Mouse (Mus musculus): Measurements from ENCODE around the gene Agpat3.

Agpat3 gene

DNA sequence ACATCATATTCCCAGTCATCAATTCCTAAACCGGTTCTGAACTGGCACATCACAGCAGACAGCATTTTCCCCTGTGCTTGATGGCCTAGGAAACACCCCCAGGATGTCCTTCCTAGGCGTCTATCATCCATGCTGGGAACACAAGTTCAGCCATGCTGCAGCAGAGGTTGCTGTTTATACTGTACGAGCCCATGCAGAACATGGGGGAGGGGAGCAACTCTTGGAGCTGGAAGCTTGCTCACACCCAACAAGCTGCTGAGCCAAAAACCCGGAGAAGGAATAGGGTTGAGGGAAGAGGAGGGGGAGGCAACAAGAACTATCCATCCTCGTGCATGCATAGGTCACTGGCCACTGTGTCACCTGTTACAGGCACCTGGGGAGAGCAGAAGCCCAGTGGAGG, 92.0 kb downstream of the Agpat3 start:
- no peak for DNase-seq (ENCODE audit: low read depth, low spot score)

GRCm38 (mm10) chr10:78259702-78260101, 92.6 kb downstream of the Agpat3 start:
- DNase-seq (ENCODE audit: low read depth, low spot score): no peak

GRCm38 (mm10) chr10:78259230-78259629, 93.1 kb downstream of the Agpat3 start:
- no peak for DNase-seq (ENCODE audit: low read depth, low spot score)

DNA sequence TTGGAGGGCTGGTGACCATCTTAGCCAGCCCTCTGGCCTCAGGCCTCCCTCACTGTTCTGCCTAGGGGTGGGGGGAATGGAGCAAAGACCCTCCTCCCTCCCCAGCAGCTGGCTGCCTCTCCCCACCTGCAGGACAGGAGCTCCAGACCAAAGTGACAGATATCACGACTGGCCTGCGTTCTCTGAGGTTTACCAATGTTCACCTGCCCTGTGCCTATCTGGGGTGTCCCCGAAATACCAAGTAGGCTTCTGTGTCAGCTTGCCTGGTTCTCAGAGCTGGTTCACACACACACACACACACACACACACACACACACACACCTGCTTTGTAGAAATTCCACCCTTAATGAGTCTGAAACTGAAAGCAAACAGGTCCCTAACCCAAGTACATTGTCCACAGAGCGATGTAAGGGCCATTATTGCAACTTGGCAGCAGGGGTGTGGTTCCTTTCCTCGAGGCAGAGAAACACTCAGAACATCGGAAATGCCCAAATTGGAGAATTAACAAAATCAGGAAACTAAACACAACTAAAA, 94.1 kb downstream of the Agpat3 start:
- no peak for DNase-seq (ENCODE audit: low read depth, low spot score)

DNA sequence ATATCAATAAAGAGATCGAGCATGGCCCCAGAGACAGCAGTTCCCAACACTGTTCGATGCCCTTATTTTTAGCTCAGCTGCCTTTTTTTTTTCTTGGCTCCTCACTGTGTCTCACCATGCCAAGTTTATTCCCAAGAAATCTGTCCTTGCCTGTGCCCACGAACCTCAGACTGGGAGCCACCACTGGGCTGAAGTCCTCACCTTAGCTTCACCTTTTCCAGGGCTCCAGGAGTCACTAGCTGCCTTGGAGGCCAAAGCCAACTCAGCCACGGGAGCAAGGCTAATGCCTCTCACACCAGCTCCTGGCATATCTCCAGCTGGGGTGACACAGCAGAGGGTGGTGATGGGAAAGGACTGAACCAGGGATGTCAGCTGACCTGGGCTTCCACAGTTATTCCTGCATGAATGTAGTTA, 96.6 kb downstream of the Agpat3 start:
- DNase-seq (ENCODE audit: low read depth, low spot score): no peak

DNA sequence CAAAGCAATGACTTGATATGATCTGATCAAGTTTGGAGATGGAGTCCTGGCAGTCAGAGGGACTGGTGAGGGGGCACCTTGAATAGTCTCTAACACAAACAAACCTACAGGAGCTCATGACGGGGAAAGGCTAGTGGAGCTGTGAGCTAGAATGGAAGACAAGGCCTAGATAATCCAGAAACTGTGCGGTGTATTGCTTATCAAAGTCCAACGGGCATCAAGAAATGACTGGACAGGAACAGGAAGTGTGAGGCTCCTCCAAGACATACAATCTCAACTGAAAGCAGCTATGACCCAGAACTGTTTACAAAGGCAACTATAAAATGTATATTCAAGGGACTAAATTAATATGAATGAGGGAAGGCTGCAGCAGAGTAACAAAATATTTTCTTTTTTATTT, 105.1 kb downstream of the Agpat3 start:
- no peak for DNase-seq (ENCODE audit: low read depth, low spot score)

- DNase-seq (ENCODE audit: low read depth, low spot score): no peak
Measured at GRCm38 (mm10) chr10:78246725-78247124, 105.6 kb downstream of the Agpat3 start.

DNA sequence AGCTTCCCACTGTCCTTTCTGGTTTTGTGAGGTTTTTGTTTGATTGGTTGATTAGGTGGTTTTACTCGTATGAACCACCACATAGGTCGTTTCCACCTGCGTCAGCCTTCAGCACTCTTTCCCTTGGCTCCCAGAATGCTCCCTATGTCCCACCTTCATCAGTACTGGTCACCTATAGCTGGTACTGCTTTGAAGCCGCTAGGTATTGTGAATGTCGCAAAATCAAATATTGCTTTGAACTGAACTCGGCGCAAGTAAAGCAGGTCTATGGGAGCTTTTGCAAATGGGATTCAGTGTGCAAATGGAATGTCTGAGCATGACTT, 107.1 kb downstream of the Agpat3 start:
- no peak for DNase-seq (ENCODE audit: low read depth, low spot score)

GRCm38 (mm10) chr10:78244438-78245224, 107.7 kb downstream of the Agpat3 start, which contains the start of gene Trappc10:
Gene Trappc10, minus strand, starts transcription at chr10:78244641.
- peak; percentile 70 for DNase-seq (ENCODE audit: low read depth, low spot score)

DNA sequence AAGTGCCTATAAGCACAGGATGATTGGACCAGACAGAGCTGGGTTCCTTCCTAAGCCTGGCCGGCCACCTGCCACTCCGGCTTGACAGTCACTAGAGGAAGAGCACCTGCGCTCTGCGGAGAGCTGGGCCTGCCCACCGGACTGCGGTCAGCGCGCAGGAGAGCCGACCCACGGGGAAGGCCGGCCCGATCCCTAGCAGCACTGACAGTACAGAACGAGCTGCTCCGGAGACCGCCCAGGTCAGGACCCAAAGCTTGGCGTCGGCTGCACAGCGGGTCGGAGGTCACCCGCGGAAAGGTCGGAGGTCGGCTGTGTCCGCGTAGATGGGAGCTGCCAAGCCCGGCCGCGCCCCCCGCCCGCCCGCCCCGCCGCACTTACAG, 108.2 kb downstream of the Agpat3 start:
- no peak for DNase-seq (ENCODE audit: low read depth, low spot score)

DNA sequence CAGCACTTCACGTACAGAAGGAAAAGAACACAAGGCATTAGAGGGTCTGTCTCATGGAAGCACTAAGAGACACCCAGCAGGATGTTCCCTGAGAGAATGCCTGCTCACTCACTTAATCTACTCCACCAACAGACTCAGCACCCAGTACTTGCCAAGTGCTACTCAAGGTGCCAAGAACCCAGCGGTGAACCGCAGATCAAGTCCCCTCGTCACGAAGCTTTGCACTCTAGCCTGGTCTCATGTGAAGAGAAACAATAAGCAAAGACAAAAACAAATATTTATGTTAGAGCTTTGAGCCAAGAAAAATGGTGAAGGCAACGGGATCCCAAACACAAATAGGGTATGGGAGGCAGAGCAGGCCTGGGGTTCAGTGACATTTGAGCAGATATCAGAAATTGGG, 113.4 kb downstream of the Agpat3 start:
- no peak for DNase-seq (ENCODE audit: low read depth, low spot score)

GRCm38 (mm10) chr10:78238297-78238696, 114.0 kb downstream of the Agpat3 start:
- no peak for DNase-seq (ENCODE audit: low read depth, low spot score)

GRCm38 (mm10) chr10:78237809-78238208, 114.5 kb downstream of the Agpat3 start:
- DNase-seq (ENCODE audit: low read depth, low spot score): no peak

GRCm38 (mm10) chr10:78236885-78237629, 115.2 kb downstream of the Agpat3 start:
- no peak for DNase-seq (ENCODE audit: low read depth, low spot score)

DNA sequence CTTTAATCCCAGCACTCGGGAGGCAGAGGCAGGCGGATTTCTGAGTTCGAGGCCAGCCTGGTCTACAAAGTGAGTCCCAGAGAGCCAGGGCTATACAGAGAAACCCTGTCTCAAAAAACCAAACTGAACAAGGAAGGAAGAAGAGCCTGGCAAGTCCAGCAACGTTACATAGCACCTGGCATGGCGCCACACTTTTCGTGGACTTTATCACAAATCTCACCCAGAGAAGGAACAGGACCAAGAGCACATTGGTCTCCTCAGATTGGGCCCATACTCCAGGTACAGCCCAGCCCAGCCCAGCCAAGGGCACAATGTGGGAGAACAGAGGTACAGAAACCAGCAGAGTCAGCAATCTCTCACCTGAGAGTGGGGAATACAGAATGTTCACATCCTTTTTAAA, 118.5 kb downstream of the Agpat3 start:
- DNase-seq (ENCODE audit: low read depth, low spot score): no peak

DNA sequence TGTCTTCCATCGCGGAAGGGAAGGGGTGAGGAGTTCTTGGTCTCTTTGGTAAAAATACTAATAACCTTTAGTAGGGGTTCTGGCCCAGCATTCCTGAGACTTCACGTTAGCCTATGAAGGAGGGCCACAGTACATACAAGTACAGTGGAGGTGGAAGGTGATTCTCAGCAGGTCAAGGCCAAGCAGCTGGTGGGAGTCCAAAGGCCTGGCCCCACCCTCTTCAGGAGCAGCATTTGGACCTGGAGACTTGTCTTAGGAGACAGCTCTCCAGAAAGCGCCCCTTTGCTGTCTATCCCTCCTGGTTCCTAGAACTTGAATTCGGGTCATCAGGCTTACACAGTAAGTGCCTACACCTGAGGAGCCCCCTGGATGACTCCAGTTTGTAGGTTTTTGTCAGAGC, 119.1 kb downstream of the Agpat3 start:
- DNase-seq (ENCODE audit: low read depth, low spot score): no peak

GRCm38 (mm10) chr10:78232301-78232980, 119.8 kb downstream of the Agpat3 start:
- no peak for DNase-seq (ENCODE audit: low read depth, low spot score)

DNA sequence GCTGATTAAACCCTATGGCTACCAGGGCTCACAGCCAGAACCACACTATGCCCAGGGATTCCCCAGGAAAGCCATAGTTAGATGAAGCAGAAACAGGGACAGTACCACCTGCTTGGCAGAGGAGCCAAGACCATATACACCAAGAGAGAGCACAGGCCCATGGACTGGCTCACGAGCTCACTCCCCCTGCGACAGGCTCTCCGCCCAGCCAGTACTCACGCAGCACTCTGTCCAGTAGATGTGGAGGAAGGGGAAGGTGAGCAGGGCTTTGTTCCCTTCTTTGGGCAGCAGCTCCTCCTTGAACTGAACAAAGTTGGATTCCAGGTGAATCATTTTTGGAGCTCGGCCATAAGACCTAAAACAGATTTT, 123.7 kb downstream of the Agpat3 start:
- DNase-seq (ENCODE audit: low read depth, low spot score): no peak

GRCm38 (mm10) chr10:78227875-78228559, 124.3 kb downstream of the Agpat3 start:
- DNase-seq (ENCODE audit: low read depth, low spot score): no peak

DNA sequence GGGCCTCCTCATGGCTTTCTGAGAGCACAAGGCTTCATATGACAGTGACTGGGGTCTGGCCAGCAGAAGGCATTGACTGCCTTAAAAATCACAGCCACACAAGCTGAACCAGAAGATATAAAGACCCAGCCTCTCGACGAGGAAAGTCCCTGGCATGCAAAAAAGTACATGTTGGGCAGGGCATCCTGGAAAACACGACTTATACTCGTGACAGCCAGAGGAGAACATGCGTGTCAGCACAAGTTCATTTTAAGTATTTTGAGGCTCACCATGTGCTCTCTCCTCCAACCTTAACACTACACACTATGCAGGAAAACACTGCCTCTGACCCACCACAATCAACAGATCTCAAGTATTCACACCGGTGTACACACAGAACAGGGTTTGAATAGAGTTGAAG, 128.2 kb downstream of the Agpat3 start:
- DNase-seq (ENCODE audit: low read depth, low spot score): no peak

GRCm38 (mm10) chr10:78222908-78223307, 129.4 kb downstream of the Agpat3 start:
- no peak for DNase-seq (ENCODE audit: low read depth, low spot score)

- DNase-seq (ENCODE audit: low read depth, low spot score): no peak
Measured at GRCm38 (mm10) chr10:78221315-78221714, 131.0 kb downstream of the Agpat3 start.

Data from retina, adult 2 months (tissue).